ENCODE assay signal across 7 mouse cellular contexts in genomic region chr1:56971942-56972250, GRCm38 (mm10). TPM values are rescaled to one million over a fixed set of nuclear protein-coding genes. Genes with fewer than 3 reads are reported as not detected.
DNase-seq lines count a peak whose midpoint lies in the region; ATAC-seq and TF ChIP-seq lines count a peak whose summit lies in the region.

No protein-coding gene starts in this region.

- no peak for ATAC-seq in lung, embryonic 16.5 days (ENCODE audit: low read depth)
- no peak for ATAC-seq in forebrain, embryonic 11.5 days (replicated peaks; ENCODE audit: low FRiP score)
- ATAC-seq in frontal cortex, adult (ENCODE audit: low TSS enrichment): no peak

- peak overlapping the region; percentile 99 for H3K4me2 ChIP-seq in lung, embryonic 16.5 days (ENCODE audit: low read depth, low read length)
- H3K4me2 ChIP-seq in forebrain, embryonic 11.5 days (ENCODE audit: low read depth, low read length, severe bottlenecking): peak overlapping the region; percentile 96

- peak overlapping the region; percentile 80 for H3K4me3 ChIP-seq in lung, embryonic 16.5 days (ENCODE audit: low read length)
- peak overlapping the region; percentile 76 for H3K4me3 ChIP-seq in forebrain, embryonic 11.5 days (ENCODE audit: low read depth, low read length)
- H3K4me3 ChIP-seq in limb, embryonic 10.5 days: peak overlapping the region; percentile 81
- H3K4me3 ChIP-seq in olfactory bulb, adult 2 months (ENCODE audit: insufficient read depth, low read depth, low read length): peak overlapping the region; percentile 73

- TF ChIP-seq POLR2A in olfactory bulb, adult 2 months (IDR thresholded peaks at IDR 0.05; ENCODE audit: insufficient read depth, low read depth, low read length): no peak

- H3K4me1 ChIP-seq in lung, embryonic 16.5 days (replicated peaks; ENCODE audit: control insufficient read depth, insufficient read depth, low read length): peaks cover 24% of the 10 kb centered on the region
- H3K4me1 ChIP-seq in forebrain, embryonic 11.5 days (replicated peaks; ENCODE audit: control insufficient read depth, insufficient read depth, low read length): peaks cover 15% of the 10 kb centered on the region; the same call in 1 of the 2 replicates
- H3K4me1 ChIP-seq in limb, embryonic 10.5 days: peaks cover 52% of the 10 kb centered on the region
- peaks cover 24% of the 10 kb centered on the region for H3K4me1 ChIP-seq in olfactory bulb, adult 2 months (ENCODE audit: control insufficient read depth, insufficient read depth, low read length)

- WGBS in lung, embryonic 16.5 days: under 1% methylated on average over 14 of the region's 23 CpGs
- WGBS in forebrain, embryonic 11.5 days: 1% methylated on average over 22 of the region's 23 CpGs
- 1% methylated on average over 23 of the region's 23 CpGs for WGBS in limb, embryonic 10.5 days
- under 1% methylated on average over 22 of the region's 23 CpGs for WGBS in olfactory bulb, adult 2 months

- no peaks in the 10 kb centered on the region for H3K9me3 ChIP-seq in lung, embryonic 16.5 days (ENCODE audit: control insufficient read depth, low read length)
- no peaks in the 10 kb centered on the region for H3K9me3 ChIP-seq in forebrain, embryonic 11.5 days (ENCODE audit: control insufficient read depth, low read length)
- no peaks in the 10 kb centered on the region for H3K9me3 ChIP-seq in limb, embryonic 10.5 days (replicated peaks)

- H3K9ac ChIP-seq in lung, embryonic 16.5 days (ENCODE audit: low read length): peak overlapping the region; percentile 81
- H3K9ac ChIP-seq in forebrain, embryonic 11.5 days (ENCODE audit: low read length): peak overlapping the region; percentile 90

- no peak overlapping the region for H3K27ac ChIP-seq in lung, embryonic 16.5 days (ENCODE audit: low read length)
- 0 out of 2 replicates have a peak overlapping the region, but pooled peaks have one; percentile 88 for H3K27ac ChIP-seq in forebrain, embryonic 11.5 days (ENCODE audit: low read depth, low read length)
- H3K27ac ChIP-seq in limb, embryonic 10.5 days: peak overlapping the region; percentile 95
- H3K27ac ChIP-seq in olfactory bulb, adult 2 months (ENCODE audit: insufficient read depth, low read depth, low read length): no peak overlapping the region

- H3K36me3 ChIP-seq in lung, embryonic 16.5 days (ENCODE audit: control insufficient read depth, insufficient read depth, low read length): no peaks in the 10 kb centered on the region
- H3K36me3 ChIP-seq in forebrain, embryonic 11.5 days (ENCODE audit: control insufficient read depth, insufficient read depth, low read length): no peaks in the 10 kb centered on the region
- no peaks in the 10 kb centered on the region for H3K36me3 ChIP-seq in limb, embryonic 10.5 days

- no peak for DNase-seq in lung, adult 18-20 months
- no peak for DNase-seq in forebrain, embryonic 11.5 days (ENCODE audit: low spot score)
- no peak for DNase-seq in limb, embryonic 10.5 days (ENCODE audit: low spot score)
- no peak for DNase-seq in right cerebral cortex, postnatal 25 days

- peaks cover 50% of the 10 kb centered on the region for H3K27me3 ChIP-seq in lung, embryonic 16.5 days (ENCODE audit: control insufficient read depth, insufficient read depth, low read depth, low read length)
- peaks cover 31% of the 10 kb centered on the region for H3K27me3 ChIP-seq in forebrain, embryonic 11.5 days (ENCODE audit: control insufficient read depth, insufficient read depth, low read length)
- H3K27me3 ChIP-seq in limb, embryonic 10.5 days (ENCODE audit: low read depth, poor library complexity, severe bottlenecking): peaks cover 68% of the 10 kb centered on the region

- no peak for TF ChIP-seq CTCF in olfactory bulb, adult 2 months (IDR thresholded peaks at IDR 0.05; ENCODE audit: insufficient read depth, low read depth, low read length)

RNA-seq across cellular contexts. Expression of gene Satb2, which starts 6.6 kb away (rescaled TPM):
- polyA plus RNA-seq in lung, embryonic 16.5 days (2015; fragmentation: Nextera tagmentation; extraction: Ambion mirVana): 0.31 and 0.54 TPM in 2 replicates
- 1.5 and 1.9 TPM in 2 replicates for polyA plus RNA-seq in forebrain, embryonic 11.5 days (2014; fragmentation: Nextera tagmentation; extraction: Ambion mirVana)
- polyA plus RNA-seq in limb, embryonic 10.5 days (2016; fragmentation: Nextera tagmentation; extraction: Ambion mirVana): 1.1 and 2.2 TPM in 2 replicates
- polyA plus RNA-seq in olfactory bulb, adult 2 months (2012; ENCODE audit: insufficient read depth, insufficient read length, low replicate concordance, missing spikeins): not detected in 2 replicates

Comparison
In these comparisons a context has a peak if more than half of its experiments do, and no peak if none do; other contexts are left out.
1. H3K27ac ChIP-seq: peak in forebrain, embryonic 11.5 days (single experiment) and limb, embryonic 10.5 days (single experiment); none in lung, embryonic 16.5 days (single experiment) and olfactory bulb, adult 2 months (single experiment).
2. Peak in every context shown above with its lines, with median percentiles within 50 percentile points of each other: H3K4me3 ChIP-seq.